Mouse (Mus musculus) C2C12 (cell line): ENCODE data around the gene Zfp709. TPM values are rescaled to one million over a fixed set of nuclear protein-coding genes. Genes with fewer than 3 reads are reported as not detected.
"Not testable (repeated sequence)": the region's sequence is repeated elsewhere in the genome, so short reads cannot be mapped to it uniquely, and the experiment has no call there.

Experiments used
- H3K27me3 ChIP-seq: one replicate; pipeline ENCODE4 v1.6.1; 2011; ENCODE audit not compliant: control insufficient read depth, insufficient read depth, insufficient read length
- H3K36me3 ChIP-seq: one replicate; pipeline ENCODE4 v1.6.1; 2011; ENCODE audit not compliant: control insufficient read depth, insufficient read depth
- H3K4me3 ChIP-seq: one replicate; pipeline ENCODE4 v1.5.1; 2011; ENCODE audit warnings: mild to moderate bottlenecking, control low read depth; ENCODE audit not compliant: poor library complexity, insufficient read depth, severe bottlenecking
- H3K79me2 ChIP-seq: one replicate; pipeline ENCODE4 v1.6.1; 2011; ENCODE audit not compliant: control insufficient read depth, insufficient read depth
- H3K79me3 ChIP-seq: one replicate; pipeline ENCODE4 v1.6.1; 2011; ENCODE audit warnings: low read depth, control low read depth
- H3ac ChIP-seq: one replicate; pipeline ENCODE3; 2011; ENCODE audit warnings: low read depth; ENCODE audit not compliant: control insufficient read depth, insufficient read length
- CEBPB ChIP-seq: IDR thresholded peaks from one replicate; pipeline ENCODE4 v1.6.1; 2011; ENCODE audit warnings: low read depth, mild to moderate bottlenecking, control low read depth, moderate library complexity
- CTCF ChIP-seq: IDR thresholded peaks from one replicate; pipeline ENCODE4 v1.5.1; 2011; ENCODE audit not compliant: control insufficient read depth, insufficient read depth, insufficient read length
- FOSL1 ChIP-seq: IDR thresholded peaks from one replicate; pipeline ENCODE4 v1.8.0; 2011; ENCODE audit warnings: mild to moderate bottlenecking, low read length; ENCODE audit not compliant: poor library complexity, insufficient read depth, severe bottlenecking
- MAX ChIP-seq: IDR thresholded peaks from one replicate; pipeline ENCODE4 v1.6.1; 2011; ENCODE audit warnings: mild to moderate bottlenecking, control low read depth
- MYOD1 ChIP-seq: IDR thresholded peaks from one replicate; pipeline ENCODE4 v1.6.1; 2011; ENCODE audit warnings: low read depth; ENCODE audit not compliant: control insufficient read depth, insufficient read length
- MYOG ChIP-seq: IDR thresholded peaks from one replicate; pipeline ENCODE4 v1.6.1; 2011; ENCODE audit not compliant: control insufficient read depth, insufficient read length; ENCODE audit errors: extremely low read depth
- USF1 ChIP-seq: IDR thresholded peaks from one replicate; pipeline ENCODE4 v1.6.1; 2011; ENCODE audit warnings: low read depth, mild to moderate bottlenecking, control low read depth, moderate library complexity
- polyA plus RNA-seq: library from polyadenylated mRNA; unstranded; fragments of >200 nt; fragmentation: generic; extraction: Trizol; gene quantifications from one replicate; pipeline ENCODE4 v1.2.1, GENCODE M21; 2012; ENCODE audit warnings: missing spikeins

The Zfp709 gene
- polyA plus RNA-seq, 1 experiment: 0.33 TPM

DNA sequence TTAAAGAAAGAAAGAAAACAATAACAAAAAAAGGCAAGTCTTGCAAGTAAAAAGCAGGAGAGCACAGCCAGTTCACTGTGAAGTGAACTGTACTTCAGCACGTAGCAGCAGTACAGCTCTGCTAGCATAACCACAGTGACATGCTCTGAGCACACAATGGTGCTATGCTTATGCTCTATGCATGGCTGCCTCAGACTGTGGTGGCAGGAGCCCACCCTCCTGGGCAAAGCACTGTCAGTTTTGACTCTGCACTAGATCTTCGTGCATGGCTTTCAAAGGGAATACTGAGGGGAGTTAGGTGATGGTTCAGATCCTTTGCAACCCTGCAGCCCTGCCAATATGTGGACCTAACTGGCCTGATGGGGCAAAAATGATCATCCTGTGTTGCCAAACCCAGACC, 24.5 kb upstream of the Zfp709 start:
- H3K79me2 ChIP-seq, H3K79me3 ChIP-seq, H3ac ChIP-seq, H3K4me3 ChIP-seq, H3K36me3 ChIP-seq, H3K27me3 ChIP-seq: not testable (repeated sequence)

DNA sequence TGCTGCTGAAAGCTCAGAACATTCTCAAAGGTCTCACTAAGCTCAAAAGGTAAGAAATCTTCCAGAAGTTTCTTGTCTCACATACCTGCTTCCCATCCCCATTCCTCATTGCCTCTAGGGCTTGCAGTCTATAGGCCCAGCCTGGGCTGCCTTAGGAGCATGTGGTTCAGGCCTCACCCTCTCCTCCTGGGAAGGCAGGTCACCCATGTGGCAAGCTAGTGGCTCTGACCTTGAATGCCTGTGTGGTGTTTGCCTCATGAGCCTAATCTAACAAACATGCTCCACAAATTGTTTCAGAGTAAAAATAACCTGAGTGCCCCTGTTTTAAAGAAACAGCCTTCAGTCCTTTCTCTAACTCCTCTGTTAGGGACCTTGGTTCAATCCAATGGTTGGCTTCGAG, 20.3 kb upstream of the Zfp709 start:
- H3K79me2 ChIP-seq, H3K79me3 ChIP-seq, H3K27me3 ChIP-seq: not testable (repeated sequence)

GRCm38 (mm10) chr8:71862038-71862437, 19.8 kb upstream of the Zfp709 start:
- not testable (repeated sequence) for H3K4me3 ChIP-seq, H3K79me2 ChIP-seq, H3ac ChIP-seq, H3K79me3 ChIP-seq, H3K36me3 ChIP-seq, H3K27me3 ChIP-seq

More for the DNA sequence above, 20.3 kb upstream of the Zfp709 start:
- H3K4me3 ChIP-seq, H3K36me3 ChIP-seq, H3ac ChIP-seq: not testable (repeated sequence)

DNA sequence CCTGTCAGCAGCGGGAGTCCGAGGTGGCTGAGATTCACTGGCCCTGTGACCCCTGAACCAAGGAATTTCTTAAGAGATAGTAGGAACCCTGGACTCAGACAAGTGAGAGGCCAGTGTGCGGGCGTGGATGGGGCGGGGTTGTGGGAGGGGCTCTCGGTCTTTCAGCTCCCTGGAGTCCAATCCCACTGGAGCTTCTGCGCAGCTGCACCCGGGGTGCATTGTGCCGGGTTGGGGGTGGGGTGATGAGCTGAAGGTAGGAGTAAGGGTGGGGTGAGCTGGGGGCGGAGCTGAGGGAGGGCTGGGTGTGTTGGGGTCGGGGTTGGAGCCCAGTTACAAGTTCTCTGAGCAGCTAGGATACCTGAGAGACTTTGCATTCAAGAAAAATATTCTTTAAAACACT, 18.8 kb downstream of the Zfp709 start:
- not testable (repeated sequence) for H3K4me3 ChIP-seq, H3K27me3 ChIP-seq, H3K79me2 ChIP-seq, H3K79me3 ChIP-seq, H3K36me3 ChIP-seq, H3ac ChIP-seq

DNA sequence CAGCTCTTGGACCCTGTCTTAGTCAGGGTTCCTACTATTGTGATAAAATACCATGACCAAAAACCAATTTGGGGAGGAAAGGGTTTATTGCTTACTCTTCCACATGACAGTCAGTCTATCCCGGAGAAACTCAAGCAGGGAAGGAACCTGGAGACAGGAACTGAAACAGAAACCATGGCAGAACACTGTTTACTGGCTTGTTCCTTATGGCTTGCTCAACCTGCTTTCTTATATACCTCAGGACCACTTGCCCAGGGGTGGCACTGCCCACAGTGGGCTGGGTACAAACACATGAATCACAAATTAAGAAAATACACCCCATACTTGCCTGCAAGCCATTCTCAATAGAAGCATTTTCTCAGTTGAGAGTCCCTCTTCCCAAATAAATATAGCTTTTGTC, 21.3 kb downstream of the Zfp709 start:
- H3K36me3 ChIP-seq, H3ac ChIP-seq, H3K4me3 ChIP-seq, H3K79me2 ChIP-seq, H3K27me3 ChIP-seq, H3K79me3 ChIP-seq: not testable (repeated sequence)

GRCm38 (mm10) chr8:71906809-71907208, 25.0 kb downstream of the Zfp709 start:
- Histone ChIP-seq H3K27me3 (no peaks in the 10 kb centered on the region), H3K79me2 (no peaks in the 10 kb centered on the region), H3K4me3 (no peak overlapping the region), H3K36me3 (no peaks in the 10 kb centered on the region), H3K79me3 (no peaks in the 10 kb centered on the region), H3ac (no peak overlapping the region)
- no peak for TF ChIP-seq MYOD1
- no peak for TF ChIP-seq FOSL1
- TF ChIP-seq USF1: no peak
- TF ChIP-seq MAX: no peak
- TF ChIP-seq MYOG: no peak

DNA sequence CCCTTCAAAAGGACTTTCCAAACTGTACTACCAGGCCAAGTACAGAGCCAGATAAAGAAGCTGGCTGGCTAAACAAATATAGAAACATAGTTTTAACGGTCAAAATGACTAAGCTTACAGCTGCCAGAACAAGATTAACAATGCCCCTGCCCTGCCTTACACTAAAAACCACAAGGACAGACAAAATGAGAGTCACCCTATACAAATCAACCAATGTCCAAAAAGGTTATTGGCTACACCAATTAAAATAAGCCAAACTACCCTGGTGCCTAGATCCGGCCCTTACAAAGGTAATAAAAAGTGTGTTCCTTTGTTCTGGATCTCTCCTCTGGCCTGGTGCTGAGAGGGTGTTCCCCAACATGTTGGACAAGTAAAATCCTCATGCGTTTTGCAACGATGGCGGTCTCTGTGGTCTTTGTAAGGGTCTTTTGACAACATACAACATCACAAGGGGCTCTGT, 26.0 kb downstream of the Zfp709 start:
- Histone ChIP-seq H3ac (no peak overlapping the region), H3K36me3 (no peaks in the 10 kb centered on the region), H3K27me3 (no peaks in the 10 kb centered on the region), H3K79me3 (no peaks in the 10 kb centered on the region), H3K79me2 (peaks cover 5% of the 10 kb centered on the region), H3K4me3 (no peak overlapping the region)
- TF ChIP-seq MAX (no peak), USF1 (no peak), MYOG (no peak), FOSL1 (no peak), MYOD1 (no peak), CTCF (no peak), CEBPB (no peak)
